Mouse (Mus musculus) stomach, postnatal 0 days (tissue): ENCODE data around the gene Rnf166. TPM values are rescaled to one million over a fixed set of nuclear protein-coding genes. Genes with fewer than 3 reads are reported as not detected.

Source experiments
- ATAC-seq: fragments of 200-750 bp; cut with Nextera tagmentation; 2 replicates; pipeline ENCODE4 v1.8.0; 2017; ENCODE audit not compliant: low FRiP score, low TSS enrichment
- DNase-seq: peaks from one replicate; pipeline ENCODE4 v3.0.0-alpha.2; 2016; ENCODE audit warnings: low spot score
- H3K27ac ChIP-seq: fragments of 300-500 bp; sonication (generic); replicated peaks from 2 replicates; pipeline ENCODE4 v1.5.1; 2014; ENCODE audit warnings: mild to moderate bottlenecking, control low read depth
- H3K27me3 ChIP-seq: fragments of 300-500 bp; sonication (generic); 2 replicates; pipeline ENCODE4 v1.6.1; 2014; ENCODE audit warnings: low read length; ENCODE audit not compliant: control insufficient read depth, insufficient read depth
- H3K36me3 ChIP-seq: fragments of 300-500 bp; sonication (generic); 2 replicates; pipeline ENCODE4 v1.6.1; 2014; ENCODE audit warnings: low read length, mixed read lengths; ENCODE audit not compliant: control insufficient read depth, insufficient read depth
- H3K4me1 ChIP-seq: fragments of 300-500 bp; sonication (generic); replicated peaks from 2 replicates; pipeline ENCODE4 v1.6.1; 2014; ENCODE audit warnings: antibody characterized with exemption; ENCODE audit not compliant: control insufficient read depth, insufficient read depth
- H3K4me2 ChIP-seq: fragments of 300-500 bp; sonication (generic); replicated peaks from 2 replicates; pipeline ENCODE4 v1.6.1; 2014; ENCODE audit warnings: low read depth, mild to moderate bottlenecking, control low read depth, moderate library complexity
- H3K4me3 ChIP-seq: fragments of 300-500 bp; sonication (generic); 2 replicates; pipeline ENCODE4 v1.5.1; 2014; ENCODE audit warnings: low read depth, low read length, control low read depth
- H3K9ac ChIP-seq: fragments of 300-500 bp; sonication (generic); 2 replicates; pipeline ENCODE4 v1.6.1; 2014; ENCODE audit warnings: mild to moderate bottlenecking, low read length, control low read depth, mixed read lengths
- H3K9me3 ChIP-seq: fragments of 300-500 bp; sonication (generic); 2 replicates; pipeline ENCODE4 v1.6.1; 2016; ENCODE audit warnings: low read length; ENCODE audit not compliant: control insufficient read depth
- CTCF ChIP-seq: IDR thresholded peaks from 2 replicates; pipeline ENCODE4 v1.5.1; 2016; ENCODE audit warnings: antibody characterized with exemption, low read depth, mild to moderate bottlenecking, moderate library complexity
- EP300 ChIP-seq: optimal IDR thresholded peaks from 2 replicates; pipeline ENCODE3; 2016; ENCODE audit warnings: antibody characterized with exemption
- WGBS: fragments of 180-500 bp; shearing (Covaris S2); extraction: QIAGEN DNeasy Blood & Tissue Kit; methylation state at CpG from one replicate; pipeline ENCODE4 v1.1.7; 2014; 5-methylcytosine and 5-hydroxymethylcytosine counted together
- polyA plus RNA-seq: library from polyadenylated mRNA; unstranded; fragments of >200 nt; fragmentation: Nextera tagmentation; extraction: Ambion mirVana; gene quantifications from 2 replicates; pipeline ENCODE4 v1.2.1, GENCODE M21; 2015

The Rnf166 gene
- polyA plus RNA-seq, 1 experiment from 2014 or later, result 31.2 TPM

DNA sequence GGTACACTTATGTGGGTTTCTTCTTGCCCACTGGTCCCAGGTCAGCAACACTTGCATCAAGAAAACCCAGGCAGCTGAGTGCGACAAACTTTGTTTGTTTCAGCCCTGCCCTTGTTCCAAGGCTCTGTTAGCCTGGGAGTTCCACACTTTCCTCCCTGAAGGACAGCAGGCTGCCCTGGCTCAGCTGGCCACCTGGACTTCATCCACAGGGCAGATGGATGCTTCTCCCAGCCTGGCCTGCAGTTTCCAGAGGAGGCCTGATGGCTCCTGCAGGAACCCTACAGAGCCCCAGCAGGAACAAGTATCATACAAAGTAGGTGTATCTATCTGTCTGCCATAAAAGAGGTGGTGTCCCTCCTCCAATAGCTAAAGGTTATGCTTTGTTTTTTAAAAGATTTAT, 34.5 kb downstream of the Rnf166 start:
- ATAC-seq, result no peak
- DNase-seq, result no peak

DNA sequence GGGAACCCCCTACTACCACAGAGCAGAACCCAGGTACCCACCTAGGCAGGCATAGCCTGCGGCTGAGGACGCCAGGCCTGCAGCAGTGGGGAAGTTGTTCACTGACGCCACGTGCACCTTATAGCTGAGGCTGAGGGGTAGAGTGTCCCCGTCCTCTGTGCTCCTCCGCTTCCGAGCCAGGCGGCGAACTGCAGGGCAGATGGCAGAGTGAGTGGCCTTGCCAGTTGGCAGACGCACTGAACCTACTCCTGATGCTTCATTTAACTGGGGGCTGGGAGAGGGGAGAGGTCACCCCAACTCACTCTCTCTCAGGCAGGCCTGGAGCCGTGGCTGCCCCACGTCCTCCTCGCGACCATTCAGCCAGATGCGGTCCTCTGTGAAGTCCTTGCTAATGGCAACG, 36.5 kb downstream of the Rnf166 start:
- ATAC-seq (no peak), DNase-seq (no peak)
- H3K27me3 ChIP-seq, result no peaks in the 10 kb centered on the region
- no peaks in the 10 kb centered on the region for H3K9me3 ChIP-seq
- no peak overlapping the region for H3K4me3 ChIP-seq
- H3K36me3 ChIP-seq, result peaks cover 12% of the 10 kb centered on the region; the same call in 1 of the 2 replicates
- no peak overlapping the region for H3K9ac ChIP-seq
- no peak overlapping the region for H3K4me2 ChIP-seq
- no peak overlapping the region for H3K27ac ChIP-seq
- whole genome bisulfite sequencing, result 92% methylated on average over 16 of the region's 16 CpGs
- H3K4me1 ChIP-seq, result no peaks in the 10 kb centered on the region
- TF ChIP-seq EP300 (no peak), CTCF (no peak)

More for the DNA sequence above, 34.5 kb downstream of the Rnf166 start:
- H3K27me3 ChIP-seq, result no peaks in the 10 kb centered on the region
- H3K36me3 ChIP-seq, result 0 out of 2 replicates have a peak, but pooled peaks cover 5% of the 10 kb centered on the region
- H3K4me3 ChIP-seq, result no peak overlapping the region
- no peak overlapping the region for H3K4me2 ChIP-seq
- no peak overlapping the region for H3K9ac ChIP-seq
- WGBS, result 75% methylated on average over 1 of the region's 1 CpGs
- TF ChIP-seq EP300 (no peak), CTCF (no peak)
- no peaks in the 10 kb centered on the region for H3K9me3 ChIP-seq
- H3K4me1 ChIP-seq, result no peaks in the 10 kb centered on the region
- no peak overlapping the region for H3K27ac ChIP-seq

DNA sequence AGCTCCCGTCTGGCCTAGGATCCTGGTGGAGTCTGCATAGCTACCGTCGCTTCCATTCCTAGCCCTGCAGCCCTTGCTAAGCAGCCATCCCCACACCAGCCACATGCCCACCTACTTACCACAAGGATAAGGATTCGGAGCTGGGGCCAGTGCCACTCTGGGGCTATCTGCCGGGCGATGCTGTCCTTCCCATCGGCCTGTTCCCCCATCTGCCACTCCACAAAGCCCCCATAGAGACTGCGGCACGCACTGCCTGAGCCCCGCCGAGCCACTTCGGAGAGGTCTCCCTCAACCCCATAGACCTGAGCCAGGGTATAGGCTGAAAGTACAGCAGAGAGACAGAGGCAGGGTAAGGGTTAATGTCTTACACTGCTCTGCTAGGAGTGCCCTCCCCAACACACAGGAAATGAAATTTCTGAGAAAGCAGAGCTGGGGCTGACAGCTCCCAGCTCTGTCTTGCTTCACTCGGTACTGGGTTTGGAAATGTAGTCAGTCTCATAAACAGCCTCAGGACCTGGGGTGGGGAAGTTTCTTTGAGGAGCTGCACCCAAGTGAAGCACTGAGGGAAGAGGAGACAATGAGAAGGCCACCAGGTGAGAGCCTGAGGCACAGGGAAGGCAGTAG, 38.0 kb downstream of the Rnf166 start:
- no peaks in the 10 kb centered on the region for H3K4me1 ChIP-seq
- TF ChIP-seq CTCF (no peak), EP300 (no peak)
- no peak for DNase-seq
- H3K27me3 ChIP-seq, result no peaks in the 10 kb centered on the region
- H3K36me3 ChIP-seq, result peaks cover 12% of the 10 kb centered on the region; the same call in 1 of the 2 replicates
- no peak; the same call in 1 of the 2 replicates for ATAC-seq
- WGBS, result 89% methylated on average over 13 of the region's 13 CpGs
- H3K9ac ChIP-seq, result no peak overlapping the region
- H3K4me3 ChIP-seq, result no peak overlapping the region
- H3K27ac ChIP-seq, result no peak overlapping the region
- no peaks in the 10 kb centered on the region for H3K9me3 ChIP-seq
- no peak overlapping the region for H3K4me2 ChIP-seq

DNA sequence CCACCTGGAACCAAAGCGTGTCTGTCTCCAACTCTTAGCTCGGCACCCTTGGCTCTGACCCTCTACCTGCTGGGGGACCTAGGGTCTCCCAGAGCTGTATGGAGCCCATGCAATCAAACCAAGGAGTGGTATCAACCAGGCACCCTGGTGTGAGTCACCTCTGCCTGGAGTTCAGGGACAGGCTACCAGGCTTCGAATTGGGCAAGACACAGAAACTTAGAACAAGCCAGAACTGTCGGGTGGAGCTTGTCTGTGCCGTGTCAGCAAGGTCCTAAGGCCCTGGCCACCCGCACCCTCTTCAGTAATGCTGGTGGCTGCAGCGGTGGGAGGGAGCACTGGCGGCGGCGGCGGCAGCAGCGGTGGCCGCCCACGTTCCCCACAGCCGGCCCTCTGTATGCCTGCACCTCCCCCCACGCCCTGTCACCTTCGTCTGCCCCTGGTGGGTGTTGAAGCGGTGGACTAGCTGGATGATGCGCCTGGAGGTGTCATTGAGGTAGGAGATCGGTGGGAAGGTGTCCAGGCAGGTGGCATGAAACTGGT, 39.2 kb downstream of the Rnf166 start:
- H3K4me2 ChIP-seq, result no peak overlapping the region
- H3K27me3 ChIP-seq, result no peaks in the 10 kb centered on the region
- H3K9me3 ChIP-seq, result no peaks in the 10 kb centered on the region
- H3K27ac ChIP-seq, result no peak overlapping the region
- TF ChIP-seq EP300, result no peak
- TF ChIP-seq CTCF, result no peak
- DNase-seq (no peak), ATAC-seq (no peak)
- no peak overlapping the region for H3K4me3 ChIP-seq
- WGBS, result 87% methylated on average over 20 of the region's 20 CpGs
- H3K9ac ChIP-seq, result no peak overlapping the region
- no peaks in the 10 kb centered on the region for H3K4me1 ChIP-seq
- peaks cover 12% of the 10 kb centered on the region; the same call in 1 of the 2 replicates for H3K36me3 ChIP-seq

DNA sequence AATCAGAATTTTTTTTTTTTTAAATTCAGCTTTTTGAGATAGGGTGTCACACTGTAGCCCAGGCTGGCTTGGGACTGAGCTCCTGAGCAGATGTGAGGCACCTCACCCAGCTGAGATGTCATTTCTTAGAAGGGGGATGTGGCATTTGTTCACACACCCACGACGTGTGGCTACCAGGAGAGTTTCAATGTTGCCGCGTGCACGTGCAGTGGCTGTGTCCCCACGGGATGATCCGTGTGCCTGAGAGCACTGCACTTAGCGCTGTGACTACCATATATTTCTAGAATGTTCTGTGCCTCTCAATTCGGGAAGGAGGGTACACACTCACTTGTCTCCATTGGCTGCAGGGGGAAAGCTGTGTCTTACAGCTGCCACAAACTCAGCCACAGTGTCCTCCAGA, 39.7 kb downstream of the Rnf166 start:
- Histone ChIP-seq H3K27ac (no peak overlapping the region), H3K9me3 (no peaks in the 10 kb centered on the region), H3K9ac (no peak overlapping the region), H3K4me2 (no peak overlapping the region), H3K4me1 (no peaks in the 10 kb centered on the region), H3K4me3 (no peak overlapping the region), H3K36me3 (peaks cover 12% of the 10 kb centered on the region; the same call in 1 of the 2 replicates), H3K27me3 (no peaks in the 10 kb centered on the region)
- TF ChIP-seq EP300 (no peak), CTCF (no peak)
- ATAC-seq (no peak), DNase-seq (no peak)
- WGBS, result 93% methylated on average over 9 of the region's 9 CpGs

DNA sequence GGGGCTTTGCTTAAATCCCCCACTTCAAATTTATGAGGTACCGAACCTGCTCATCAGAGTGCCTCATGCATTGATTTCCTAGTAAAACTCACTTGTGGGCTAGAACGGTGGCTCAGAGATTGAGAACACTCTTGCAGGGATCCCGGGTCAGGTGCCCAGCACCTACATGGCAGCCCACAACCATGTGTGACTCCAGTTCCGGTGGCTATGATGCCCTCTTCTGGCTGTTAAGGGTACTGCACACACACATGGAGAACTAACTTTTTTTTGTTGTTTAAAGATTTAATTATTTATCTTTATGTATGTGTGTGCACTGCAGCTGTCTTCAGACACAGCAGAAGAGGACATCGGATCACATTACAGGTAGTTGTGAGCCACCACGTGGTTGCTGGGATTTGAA, 40.5 kb downstream of the Rnf166 start:
- no peak overlapping the region for H3K4me2 ChIP-seq
- TF ChIP-seq CTCF, result peak; percentile 57
- TF ChIP-seq EP300, result no peak
- peaks cover 12% of the 10 kb centered on the region; the same call in 1 of the 2 replicates for H3K36me3 ChIP-seq
- ATAC-seq (no peak), DNase-seq (no peak)
- H3K9ac ChIP-seq, result no peak overlapping the region
- no peak overlapping the region for H3K4me3 ChIP-seq
- WGBS, result 91% methylated on average over 6 of the region's 6 CpGs
- no peaks in the 10 kb centered on the region for H3K9me3 ChIP-seq
- H3K27me3 ChIP-seq, result no peaks in the 10 kb centered on the region
- no peak overlapping the region for H3K27ac ChIP-seq
- H3K4me1 ChIP-seq, result no peaks in the 10 kb centered on the region
